Mouse (Mus musculus): ENCODE results near the gene Suox.

GRCm38 (mm10) chr10:128625287-128625894 lies 48.5 kb downstream of the Suox start:
- no peak for TF ChIP-seq TAL1 (IDR thresholded peaks at IDR 0.05; ENCODE audit: low read length)
- TF ChIP-seq GATA1 (IDR thresholded peaks at IDR 0.05; ENCODE audit: low read length), result no peak

All from erythroblast, embryonic 14.5 days (primary cell).